Mouse (Mus musculus): ENCODE results near the gene Tob2. TPM values are rescaled to one million over a fixed set of nuclear protein-coding genes. Genes with fewer than 3 reads are reported as not detected.

The Tob2 gene
- total RNA-seq (2021), result 100 to 1,000 TPM; 119 to 131 TPM
- long read RNA-seq, experiment 1, full-length matches to known transcripts, result 14 of 77 reads
- long read RNA-seq, experiment 1, partial matches to known transcripts, result 0 of 77 reads
- long read RNA-seq, experiment 1, other reads (novel, unspliced or antisense), result 63 of 77 reads
- long read RNA-seq, experiment 2, full-length matches to known transcripts, result 7 of 28 reads
- long read RNA-seq, experiment 2, partial matches to known transcripts, result 1 of 28 reads
- long read RNA-seq, experiment 2, other reads (novel, unspliced or antisense), result 20 of 28 reads

DNA sequence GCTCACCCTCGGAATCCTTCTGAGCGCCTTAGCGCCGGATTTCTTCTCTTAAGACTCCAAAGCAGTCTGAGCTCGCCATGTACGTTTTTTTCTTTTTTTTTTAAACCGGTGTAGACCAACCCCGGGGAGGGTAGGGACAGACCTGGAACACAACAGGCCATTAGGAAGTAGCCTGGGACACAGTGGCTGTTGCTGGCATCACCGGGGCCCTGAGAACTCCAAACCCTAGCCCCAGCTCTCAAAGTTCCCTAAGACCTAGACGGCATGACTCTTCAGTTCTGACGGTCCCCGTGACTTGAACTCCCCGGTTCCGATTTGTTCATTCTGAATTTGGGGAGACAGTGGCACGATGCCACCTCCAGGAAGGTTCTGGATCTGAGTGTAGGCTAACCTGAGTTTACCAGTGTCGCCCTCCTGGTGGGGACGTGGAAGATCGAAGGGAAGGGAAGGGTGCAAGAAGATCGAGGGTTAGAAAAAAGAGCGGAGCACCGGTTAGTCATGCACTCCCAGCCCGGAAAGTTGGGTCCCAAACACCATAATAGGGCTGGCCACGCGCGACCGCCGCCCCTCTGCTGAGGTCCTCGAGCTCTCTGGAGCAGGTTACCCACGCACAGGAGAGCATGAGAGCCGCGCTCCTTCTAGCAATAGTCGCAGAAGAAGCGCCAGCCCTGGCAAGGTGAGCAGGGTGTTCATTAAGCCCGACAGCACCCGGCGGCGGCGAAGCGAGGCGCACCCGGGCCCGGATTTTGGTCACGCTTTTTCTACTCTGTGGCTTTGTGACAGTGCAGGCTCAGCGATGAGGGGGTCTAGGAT, at the start of gene Tob2:
Tob2 (minus strand) TSS at position 280 of the 813 bp plus-strand sequence.
- intact Hi-C loops (cut with DNase I), result loop anchor here (2.0 kb wide), 2 partner anchors 20 to 48 kb away; no protein-coding TSS in a partner anchor
- DNase-seq, result peak; percentile 62 to 68

DNA sequence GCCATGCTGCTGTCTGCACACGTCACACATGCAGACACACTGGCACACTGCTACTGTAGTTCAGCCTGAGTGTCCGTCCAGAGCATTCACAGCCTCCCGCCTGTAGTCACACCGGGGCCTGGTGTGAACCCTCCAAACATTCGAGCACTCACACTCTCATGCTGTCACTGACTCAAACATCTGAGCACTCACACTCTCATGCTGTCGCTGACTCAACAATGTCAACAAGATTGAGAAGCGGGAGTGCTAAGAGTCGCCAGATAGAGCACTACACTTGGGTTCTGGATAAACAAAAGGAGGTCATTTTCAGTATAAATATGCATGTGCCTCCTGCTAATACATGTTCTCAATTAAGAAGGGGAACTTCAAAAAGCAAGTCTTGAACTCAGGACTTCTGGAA, 49.4 kb upstream of the Tob2 start:
- no peak for DNase-seq
- intact Hi-C loops (cut with DNase I), result no loop called here

DNA sequence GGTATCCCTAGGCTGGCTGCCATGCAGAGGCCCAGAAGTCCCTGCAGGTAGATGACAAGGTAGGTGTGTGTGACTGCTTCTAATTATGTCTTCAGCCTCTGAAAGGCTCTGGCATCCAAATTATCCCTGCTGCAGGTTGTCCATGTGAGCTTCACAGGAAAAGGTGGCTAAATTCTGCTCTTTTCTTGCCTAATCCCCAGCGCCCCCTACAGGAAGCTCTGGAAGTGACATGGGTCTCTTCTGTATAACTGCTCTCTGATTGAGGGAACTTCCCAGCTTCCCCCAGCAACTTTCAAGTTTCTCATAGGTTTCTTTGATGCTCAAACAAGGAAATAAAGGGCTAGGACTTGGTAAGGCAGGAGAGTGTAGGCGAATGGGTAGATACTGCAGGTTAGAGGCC, 46.3 kb upstream of the Tob2 start:
- peak; percentile 66 to 85 for DNase-seq

GRCm38 (mm10) chr15:81898751-81899150, 40.2 kb upstream of the Tob2 start:
- DNase-seq, result peak; percentile 23 to 51
- intact Hi-C loops (cut with DNase I), result no loop called here

More for the DNA sequence above, 46.3 kb upstream of the Tob2 start:
- intact Hi-C loops (cut with DNase I), result loop anchor here (2.0 kb wide), 1 partner anchor 74 kb away; no protein-coding TSS in a partner anchor

- DNase-seq, result no peak
- intact Hi-C loops (cut with DNase I), result no loop called here
These were observed 39.1 kb upstream of the Tob2 start for GRCm38 (mm10) chr15:81897607-81898285.

GRCm38 (mm10) chr15:81896407-81896806, 37.8 kb upstream of the Tob2 start:
- intact Hi-C loops (cut with DNase I), result no loop called here

DNA sequence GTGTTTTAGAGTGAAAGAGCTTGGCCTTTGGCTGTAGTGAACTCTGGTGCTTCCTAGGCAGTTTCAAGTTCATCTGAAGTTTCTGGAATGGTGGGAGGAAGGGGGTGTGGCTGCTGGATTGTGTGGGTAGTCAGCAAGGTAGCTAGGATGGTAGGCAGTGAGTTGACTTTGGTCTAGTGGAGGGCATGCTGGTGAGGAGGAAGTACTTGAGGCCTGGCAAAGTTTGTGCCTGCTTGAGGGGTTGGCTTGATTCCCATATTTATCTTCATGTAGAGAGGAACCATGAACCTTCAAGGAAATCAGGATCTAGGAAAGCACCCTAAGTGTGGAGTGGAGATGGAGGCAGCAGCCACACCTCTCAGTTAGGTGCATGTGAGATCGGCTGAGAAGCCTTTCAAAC, 35.4 kb upstream of the Tob2 start:
- intact Hi-C loops (cut with DNase I), result no loop called here
- no peak for DNase-seq

More at GRCm38 (mm10) chr15:81896407-81896806, 37.8 kb upstream of the Tob2 start:
- no peak for DNase-seq

- DNase-seq, result no peak
- intact Hi-C loops (cut with DNase I), result no loop called here
These were observed 33.4 kb upstream of the Tob2 start for GRCm38 (mm10) chr15:81891822-81892580.

DNA sequence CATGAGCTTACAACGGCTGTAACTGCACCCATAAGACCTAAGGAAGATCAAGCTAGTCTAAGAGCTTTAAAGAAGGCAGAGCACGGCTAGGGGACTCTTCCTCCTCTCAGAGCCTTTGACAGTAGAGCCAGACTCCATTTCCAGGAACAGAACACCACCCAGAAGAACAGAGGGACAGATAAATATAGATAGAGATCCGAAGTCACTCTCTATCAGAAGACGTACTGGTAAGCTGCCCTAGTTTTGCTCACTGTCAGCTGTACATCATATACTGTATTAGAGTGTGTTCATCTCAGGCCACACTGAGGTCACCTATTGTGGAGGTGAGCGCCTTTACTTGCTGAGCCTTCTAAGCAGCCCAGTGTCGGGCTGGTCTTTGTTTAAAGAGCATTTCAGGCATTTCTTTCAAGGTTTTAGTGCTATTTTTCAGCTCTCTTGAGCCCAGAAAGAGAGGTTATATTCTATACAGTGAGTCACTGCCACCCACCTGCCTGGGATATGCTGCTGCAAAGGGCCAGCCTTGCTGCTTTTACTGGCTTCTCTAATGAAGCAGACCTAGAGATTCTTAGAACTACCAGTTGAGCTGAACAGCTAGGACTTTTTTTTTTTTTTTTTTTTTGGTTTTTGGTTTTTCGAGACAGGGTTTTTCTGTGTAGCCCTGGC, 32.7 kb upstream of the Tob2 start:
- no peak for DNase-seq
- intact Hi-C loops (cut with DNase I), result no loop called here

DNA sequence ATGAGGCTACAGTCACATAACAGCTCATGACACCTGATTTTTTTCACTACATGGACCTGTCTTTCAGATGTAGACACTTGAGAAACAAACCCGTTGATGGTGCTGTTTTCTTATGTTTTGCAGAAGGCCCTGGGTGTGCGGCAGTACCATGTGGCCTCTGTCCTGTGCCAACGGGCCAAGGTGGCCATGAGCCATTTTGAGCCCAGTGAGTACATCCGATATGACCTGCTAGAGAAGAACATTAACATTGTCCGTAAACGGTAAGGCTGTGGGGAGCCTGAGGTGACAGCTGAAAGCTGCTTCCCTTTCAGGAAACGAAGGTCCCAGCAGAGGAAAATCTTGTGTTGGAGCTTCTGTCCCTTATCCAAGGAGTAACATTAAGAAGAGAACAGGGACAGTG, 30.6 kb upstream of the Tob2 start:
- intact Hi-C loops (cut with DNase I), result no loop called here
- DNase-seq, result peak in 1 of 2 experiments; percentile 37

DNA sequence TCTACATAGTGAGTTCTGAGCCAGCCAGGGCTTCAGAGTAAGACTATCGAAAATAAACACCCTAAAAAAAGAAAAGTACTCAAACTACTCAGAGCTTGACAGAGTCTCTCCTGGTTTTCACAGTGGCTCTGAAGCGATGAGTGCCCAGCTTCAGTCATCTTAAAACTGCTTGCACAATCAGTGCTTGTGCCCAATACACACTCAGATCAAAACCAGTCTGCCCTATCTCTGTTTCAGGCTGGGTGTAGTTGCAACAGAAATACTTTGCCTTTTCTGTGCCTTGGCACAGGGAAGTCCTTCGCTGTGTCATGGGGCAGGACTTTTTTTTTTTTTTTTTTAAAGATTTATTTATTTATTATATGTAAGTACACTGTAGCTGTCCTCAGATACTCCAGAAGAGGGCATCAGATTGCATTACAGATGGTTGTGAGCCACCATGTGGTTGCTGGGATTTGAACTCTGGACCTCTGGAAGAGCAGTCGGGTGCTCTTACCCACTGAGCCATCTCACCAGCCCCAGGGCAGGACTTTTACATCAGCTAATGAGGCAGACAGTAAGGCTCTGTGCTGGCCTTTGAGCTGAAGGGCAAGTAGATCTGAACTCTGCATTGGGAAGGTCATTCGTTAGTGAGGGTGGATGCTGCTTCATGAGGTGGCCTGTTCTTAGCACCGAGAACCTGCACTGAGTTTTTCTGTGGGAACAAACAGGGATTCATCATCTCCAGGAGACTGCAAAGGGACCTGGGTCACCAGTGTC, 28.4 kb upstream of the Tob2 start:
- intact Hi-C loops (cut with DNase I), result no loop called here
- DNase-seq, result no peak

DNA sequence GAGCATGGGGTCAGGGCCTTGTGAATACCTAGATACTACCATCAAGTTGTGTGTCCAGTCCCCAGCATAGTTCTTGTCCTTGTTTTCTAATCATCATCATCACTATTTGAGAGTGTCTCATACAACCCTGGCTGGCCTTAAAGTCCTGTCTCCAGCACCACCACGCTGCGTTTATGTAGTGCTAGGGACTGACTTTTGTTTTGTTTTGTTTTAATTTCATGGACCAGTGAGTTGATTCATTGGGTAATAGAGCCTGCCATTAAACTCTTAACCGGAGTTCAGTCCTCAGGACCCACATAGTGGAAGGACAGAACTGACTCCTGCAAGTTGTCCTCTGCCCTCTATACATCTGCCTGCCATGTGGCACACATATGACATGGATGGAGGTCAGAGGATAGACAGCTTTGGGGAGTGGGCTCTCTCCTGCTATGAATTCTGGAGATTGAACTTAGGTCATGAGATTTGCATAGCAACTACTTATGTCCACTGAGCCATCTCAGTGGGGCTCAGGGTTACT, 26.9 kb upstream of the Tob2 start:
- DNase-seq, result no peak
- intact Hi-C loops (cut with DNase I), result no loop called here

DNA sequence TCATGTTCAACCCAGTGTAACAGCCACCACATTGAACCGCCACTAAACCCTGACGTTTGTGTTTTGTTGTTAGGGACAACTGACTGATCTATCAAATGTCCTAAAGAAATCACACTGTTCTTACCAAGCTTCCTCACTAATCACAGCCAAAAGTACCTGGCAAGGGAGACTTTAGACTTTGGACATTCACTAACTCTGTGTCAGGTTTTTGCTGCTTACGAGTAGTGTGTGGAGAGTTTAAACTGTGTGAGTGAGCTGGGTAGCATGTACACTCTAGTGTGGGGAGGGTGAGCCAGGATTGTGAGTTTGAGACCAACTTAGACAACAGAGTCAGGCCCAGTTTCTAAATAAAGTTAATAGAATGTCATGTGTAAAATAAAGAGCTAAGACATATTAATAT, 23.8 kb upstream of the Tob2 start:
- intact Hi-C loops (cut with DNase I), result no loop called here
- DNase-seq, result no peak

DNA sequence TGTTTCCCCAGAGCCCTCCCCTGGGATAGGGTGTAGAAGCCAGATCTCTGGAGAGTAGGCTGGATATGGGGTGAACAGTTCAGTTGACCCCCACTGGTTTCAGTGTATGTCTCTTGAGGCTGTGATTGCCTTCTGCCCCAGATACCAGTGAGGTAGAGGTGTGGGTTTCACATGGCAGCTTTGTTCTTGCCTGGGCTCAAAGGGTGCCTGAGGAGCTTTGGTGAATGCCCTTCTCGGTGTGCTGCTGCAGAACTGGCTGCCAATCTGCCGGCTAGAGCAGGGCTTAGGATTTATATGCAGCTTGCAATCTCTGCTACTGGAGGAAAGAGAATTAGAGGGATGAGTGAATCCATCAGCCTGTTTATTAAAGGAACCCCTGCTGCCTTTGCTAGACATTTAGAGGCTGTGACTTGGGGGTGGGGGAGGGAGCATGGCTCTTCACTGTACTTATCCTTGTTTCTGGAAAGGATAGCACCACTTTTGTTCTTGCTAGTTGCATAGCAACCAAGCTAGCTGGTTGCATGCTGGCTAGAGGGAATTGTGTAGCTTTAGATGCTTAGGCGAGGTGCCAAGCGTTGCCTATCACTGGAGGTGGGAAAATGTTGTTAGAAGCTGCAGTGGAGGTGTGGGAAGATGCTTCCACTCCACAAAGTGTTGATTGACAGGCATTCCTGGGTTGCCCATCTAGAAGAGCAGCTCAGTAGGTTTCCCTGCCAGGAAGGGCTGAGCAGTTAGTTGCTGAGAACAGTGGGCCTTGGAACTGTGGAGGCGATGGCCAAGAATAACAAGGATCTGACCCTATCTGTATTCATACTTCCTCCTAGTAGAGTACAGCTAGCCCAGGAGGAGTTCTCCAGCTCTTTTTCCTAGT, 21.2 kb upstream of the Tob2 start:
- peak; percentile 18 to 27 for DNase-seq

DNA sequence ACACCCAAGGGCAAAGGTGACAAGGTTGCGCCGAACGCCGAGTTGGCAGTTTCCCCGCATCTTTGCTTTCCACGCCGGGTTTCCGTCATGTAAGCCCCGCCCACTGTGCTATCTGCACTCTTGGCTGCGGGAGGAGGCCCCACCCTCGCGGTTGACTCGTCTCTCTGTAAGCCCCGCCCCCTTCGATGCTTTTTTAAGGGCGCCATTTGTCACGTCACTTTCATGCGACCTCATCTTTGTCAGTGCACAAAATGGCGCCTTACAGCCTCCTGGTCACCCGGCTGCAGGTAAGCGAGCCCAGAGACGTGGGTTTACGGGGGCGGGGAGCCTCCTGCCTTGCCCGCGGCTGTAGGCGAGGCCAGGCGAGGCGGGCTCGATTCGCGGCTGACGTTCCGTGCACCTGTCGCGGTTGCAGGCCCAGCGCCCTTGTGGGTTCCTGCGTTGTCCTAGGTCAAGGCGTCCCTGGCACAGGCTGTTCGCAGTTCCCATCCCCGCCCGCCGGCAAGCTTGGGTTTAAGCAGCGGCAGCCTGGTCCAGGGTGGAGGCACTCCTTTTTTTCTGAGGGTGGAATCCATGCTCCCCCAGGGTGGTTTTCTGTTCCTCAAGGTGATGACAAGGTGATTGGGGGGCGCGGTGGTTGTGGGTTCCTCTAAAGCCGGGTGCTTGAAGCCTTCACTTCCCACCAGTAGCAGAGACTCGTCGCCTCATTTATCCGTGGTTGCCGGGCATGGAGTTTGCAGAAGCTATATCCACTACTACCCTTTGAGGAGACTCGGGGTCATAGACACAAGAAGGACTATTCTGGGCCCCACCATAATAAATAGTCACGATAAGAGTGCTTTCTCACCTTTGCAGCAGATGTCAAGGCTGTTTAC, 13.9 kb upstream of the Tob2 start, which contains the start of gene Aco2:
Aco2 (plus strand) TSS at position 48 of the 875 bp plus-strand sequence.
- peak; percentile 98 to 99 for DNase-seq
- intact Hi-C loops (cut with DNase I), result loop anchor here (5.0 kb wide), 1 partner anchor 40 kb away; no protein-coding TSS in a partner anchor

More for the DNA sequence above, 21.2 kb upstream of the Tob2 start:
- intact Hi-C loops (cut with DNase I), result no loop called here

DNA sequence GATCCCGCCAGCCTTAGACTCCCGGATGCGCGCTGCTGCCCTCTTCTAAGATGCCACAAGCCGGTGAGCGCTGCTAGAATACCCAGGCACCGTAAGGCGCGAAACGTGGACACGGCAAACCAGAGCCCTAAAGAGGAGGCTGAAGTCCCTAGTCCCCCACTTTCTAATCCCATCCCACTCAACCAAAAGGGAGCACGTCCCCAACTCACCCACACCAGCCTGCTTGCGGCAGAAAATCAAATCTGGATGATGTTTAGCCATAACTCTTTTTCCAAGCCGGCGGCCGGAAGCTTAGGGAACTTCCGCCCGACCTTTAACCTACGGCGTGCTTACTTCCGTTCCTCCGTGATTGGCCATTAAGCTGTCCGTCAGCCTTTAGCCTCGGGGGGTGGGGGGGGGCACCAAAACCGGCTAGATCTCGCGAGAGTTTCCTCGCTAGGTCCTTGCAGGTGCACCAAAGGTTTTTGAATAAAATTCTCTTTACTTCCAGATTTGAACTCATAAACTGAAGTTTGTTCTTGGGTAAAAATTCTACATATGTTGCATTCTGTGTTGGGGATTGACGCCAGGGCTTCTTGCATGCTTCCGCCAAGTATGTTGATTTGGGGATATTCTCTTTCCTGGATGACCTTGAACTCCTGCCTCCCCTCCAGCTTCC, 13.1 kb upstream of the Tob2 start, which contains the start of gene Phf5a:
Phf5a (minus strand) TSS at position 308 of the 658 bp plus-strand sequence.
- peak; percentile 79 to 88 for DNase-seq
- intact Hi-C loops (cut with DNase I), result loop anchor here (5.0 kb wide), 1 partner anchor 39 kb away; no protein-coding TSS in a partner anchor
